Mouse (Mus musculus) liver, embryonic 14.5 days (tissue): ENCODE measurements around the gene Ddn.

Experiments
- CTCF ChIP-seq: IDR thresholded peaks from 2 replicates; pipeline ENCODE4 v1.5.1; 2016; ENCODE audit warnings: antibody characterized with exemption, low read depth, control low read depth
- EP300 ChIP-seq: IDR thresholded peaks from 2 replicates; pipeline ENCODE4 v1.6.1; 2016; ENCODE audit warnings: antibody characterized with exemption, low read depth

DNA sequence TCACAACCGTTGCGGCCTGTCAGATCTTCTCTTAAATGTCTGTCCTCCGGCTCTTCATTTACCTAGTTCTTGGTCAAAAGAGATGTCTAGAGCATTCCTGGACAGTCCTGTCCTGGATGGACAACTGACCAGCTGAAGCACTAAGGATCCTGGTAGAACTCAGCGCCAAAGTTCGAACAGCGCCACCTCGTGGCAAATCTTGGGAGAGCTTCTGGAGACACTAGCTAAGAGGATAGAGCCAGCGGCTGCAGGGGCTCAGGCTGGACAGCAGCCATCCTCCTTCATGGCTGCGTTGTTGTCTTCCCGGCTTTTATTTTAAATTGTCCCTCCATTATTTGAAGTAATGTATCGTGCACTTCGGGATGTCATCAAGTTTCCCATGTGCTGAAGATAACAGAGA is 9.9 kb downstream of the Ddn start:
- TF ChIP-seq CTCF (peak; percentile 90), EP300 (no peak)
